Mouse (Mus musculus) ZHBTc4 (cell line): ENCODE data around the gene Gm42674.

Experiments
- DNase-seq: peaks from one replicate; pipeline ENCODE4 v3.0.0-alpha.2; 2011; ENCODE audit warnings: low read depth, low spot score

The Gm42674 gene

GRCm38 (mm10) chr3:90598212-90598611 lies 3.5 kb upstream of the Gm42674 start:
- no peak for DNase-seq

GRCm38 (mm10) chr3:90599401-90599800 lies 2.3 kb upstream of the Gm42674 start:
- no peak for DNase-seq

DNA sequence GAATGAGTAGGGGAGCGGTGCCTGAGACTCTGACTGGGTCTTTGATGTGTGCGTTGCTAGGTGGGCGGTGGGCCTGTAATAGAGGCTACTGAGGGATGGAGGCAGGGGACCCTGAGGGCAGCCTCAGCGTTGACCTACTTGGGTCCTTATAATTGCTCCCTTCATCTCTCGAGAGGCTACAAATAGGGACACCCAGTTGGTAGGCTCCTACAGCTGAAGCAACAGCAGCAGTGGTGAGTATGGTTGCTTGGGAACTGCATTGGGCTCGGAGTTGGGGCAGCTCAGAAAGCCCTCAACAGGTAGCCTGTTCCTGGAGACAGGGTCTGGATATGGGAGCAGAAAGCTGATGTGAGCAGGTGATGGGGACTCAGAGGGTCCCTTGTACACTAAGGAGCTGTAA lies 1.7 kb upstream of the Gm42674 start:
- no peak for DNase-seq

DNA sequence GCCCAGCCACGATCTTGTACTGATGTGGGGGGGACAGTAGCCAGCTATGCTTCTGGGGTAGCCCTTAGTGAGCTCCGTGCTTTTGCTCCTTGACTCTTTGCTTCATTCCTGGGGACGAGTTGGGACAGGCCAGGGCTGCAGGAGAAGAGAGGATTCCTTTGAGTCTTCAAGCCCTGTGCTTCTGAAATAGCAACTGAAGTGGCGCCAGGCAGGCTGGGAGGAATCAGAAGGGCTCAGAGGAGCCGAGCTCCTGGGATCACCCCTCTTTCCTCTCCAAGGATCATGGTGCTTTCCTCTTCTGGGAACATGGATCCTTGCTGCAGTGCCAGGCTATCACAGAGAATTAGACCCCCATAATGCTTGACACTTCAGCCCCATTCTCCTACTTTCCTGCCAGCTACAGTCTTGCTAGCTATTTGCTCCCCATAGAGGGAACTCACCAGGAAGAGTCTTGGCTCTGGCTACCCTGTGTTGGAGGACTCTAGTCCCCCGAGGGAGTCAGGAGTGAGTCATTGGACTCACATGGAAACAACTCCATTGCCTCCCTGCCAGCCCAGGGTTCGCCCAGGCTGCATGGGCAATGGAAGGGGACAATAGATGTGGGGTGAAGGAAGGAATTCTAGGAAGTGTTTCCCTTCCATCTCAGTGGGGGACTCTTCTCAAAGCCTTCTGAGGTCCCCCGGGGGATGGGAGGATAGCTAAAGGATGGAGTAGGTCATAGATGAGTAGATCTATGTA lies 1.1 kb upstream of the Gm42674 start:
- no peak for DNase-seq

GRCm38 (mm10) chr3:90603623-90604022 lies 1.9 kb downstream of the Gm42674 start, which contains the start of gene S100a4:
TSS of gene S100a4 (plus strand) at chr3:90603771.
- DNase-seq: no peak

GRCm38 (mm10) chr3:90604416-90604815 lies 2.7 kb downstream of the Gm42674 start:
- peak; percentile 50 for DNase-seq

GRCm38 (mm10) chr3:90605049-90605448 lies 3.3 kb downstream of the Gm42674 start:
- no peak for DNase-seq

DNA sequence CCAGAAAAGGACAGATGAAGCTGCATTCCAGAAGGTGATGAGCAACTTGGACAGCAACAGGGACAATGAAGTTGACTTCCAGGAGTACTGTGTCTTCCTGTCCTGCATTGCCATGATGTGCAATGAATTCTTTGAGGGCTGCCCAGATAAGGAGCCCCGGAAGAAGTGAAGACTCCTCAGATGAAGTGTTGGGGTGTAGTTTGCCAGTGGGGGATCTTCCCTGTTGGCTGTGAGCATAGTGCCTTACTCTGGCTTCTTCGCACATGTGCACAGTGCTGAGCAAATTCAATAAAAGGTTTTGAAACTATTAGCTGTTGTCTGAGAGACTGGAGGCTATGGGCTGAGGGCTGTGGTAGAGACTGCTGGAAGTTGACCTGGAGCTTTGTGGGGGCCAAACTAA lies 4.0 kb downstream of the Gm42674 start:
- DNase-seq: no peak

DNA sequence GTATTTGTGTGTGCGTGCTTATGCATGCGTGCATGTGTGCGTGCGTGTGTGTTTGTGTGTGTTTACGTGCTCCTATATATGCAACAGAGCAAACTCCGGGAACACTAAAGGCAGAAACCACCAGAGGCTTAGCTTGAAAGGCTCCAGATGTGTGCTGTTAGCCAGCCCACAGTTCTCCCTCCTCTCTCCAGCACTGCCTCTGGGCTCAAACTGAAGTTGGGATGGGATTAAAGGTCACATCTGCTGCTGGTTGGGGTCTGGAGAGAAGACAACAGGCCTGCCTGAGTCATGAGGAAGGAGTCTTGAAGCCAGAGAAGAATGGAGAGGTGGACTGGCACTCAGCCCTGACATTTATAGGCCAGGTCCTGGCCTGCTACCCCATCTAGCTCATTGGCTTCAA lies 4.5 kb downstream of the Gm42674 start:
- no peak for DNase-seq

GRCm38 (mm10) chr3:90607361-90607760 lies 5.7 kb downstream of the Gm42674 start:
- DNase-seq: no peak

GRCm38 (mm10) chr3:90608223-90608622 lies 6.5 kb downstream of the Gm42674 start, which contains the start of gene S100a5:
TSS of gene S100a5 (plus strand) at chr3:90608523.
- DNase-seq: no peak

GRCm38 (mm10) chr3:90609102-90609501 lies 7.4 kb downstream of the Gm42674 start:
- DNase-seq: no peak

- DNase-seq: no peak
These were observed 9.8 kb downstream of the Gm42674 start for GRCm38 (mm10) chr3:90611494-90611893.

- DNase-seq: no peak
These were observed 10.4 kb downstream of the Gm42674 start for GRCm38 (mm10) chr3:90612061-90612460.

DNA sequence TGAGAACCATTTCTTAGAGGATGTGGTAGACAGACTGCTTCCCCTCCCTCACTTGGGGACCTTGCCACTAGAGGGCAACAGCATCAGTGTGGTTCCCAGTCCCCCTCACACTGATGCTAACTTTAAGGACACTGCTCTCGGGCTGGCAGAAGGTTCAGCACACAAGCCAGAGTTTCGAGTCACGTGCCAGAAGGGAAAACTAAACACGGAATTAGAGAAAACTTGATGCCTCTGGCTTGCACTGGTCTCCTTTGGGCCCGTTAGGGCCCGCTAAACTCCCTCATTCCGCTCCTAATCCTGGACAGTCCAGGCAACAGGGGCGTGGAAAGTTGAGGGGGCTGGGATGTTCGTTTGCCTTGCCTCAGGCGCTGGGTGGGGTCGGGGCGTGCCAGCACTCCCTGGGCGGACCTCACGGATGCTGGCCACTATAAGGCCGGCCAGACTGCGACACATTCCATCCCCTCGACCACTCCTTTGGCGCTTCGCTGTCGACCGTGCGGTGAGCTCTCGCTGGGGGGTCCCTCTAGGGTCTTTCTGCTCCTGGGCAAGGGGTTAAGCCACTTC lies 11.1 kb downstream of the Gm42674 start, which contains the start of gene S100a6:
Gene S100a6 (plus strand): TSS at position 155 of the 564 bp plus-strand sequence.
- DNase-seq: peak; percentile 86

GRCm38 (mm10) chr3:90613461-90614147 lies 11.9 kb downstream of the Gm42674 start:
- no peak for DNase-seq

DNA sequence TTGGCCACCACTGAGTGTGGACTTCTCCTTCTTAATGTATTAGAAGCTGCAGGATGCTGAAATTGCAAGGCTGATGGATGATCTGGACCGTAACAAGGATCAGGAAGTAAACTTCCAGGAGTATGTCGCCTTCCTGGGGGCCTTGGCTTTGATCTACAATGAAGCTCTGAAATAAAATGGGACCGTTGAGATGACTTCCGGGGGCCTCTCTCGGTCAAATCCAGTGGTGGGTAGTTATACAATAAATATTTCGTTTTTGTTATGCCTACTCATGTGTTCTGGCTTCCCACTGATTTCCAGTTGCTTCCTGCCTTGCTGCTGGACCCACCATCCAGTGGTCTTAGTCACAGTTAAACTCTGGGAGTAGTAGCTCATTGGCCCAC lies 12.4 kb downstream of the Gm42674 start:
- no peak for DNase-seq

- no peak for DNase-seq
These were observed 13.0 kb downstream of the Gm42674 start for GRCm38 (mm10) chr3:90614611-90615251.

DNA sequence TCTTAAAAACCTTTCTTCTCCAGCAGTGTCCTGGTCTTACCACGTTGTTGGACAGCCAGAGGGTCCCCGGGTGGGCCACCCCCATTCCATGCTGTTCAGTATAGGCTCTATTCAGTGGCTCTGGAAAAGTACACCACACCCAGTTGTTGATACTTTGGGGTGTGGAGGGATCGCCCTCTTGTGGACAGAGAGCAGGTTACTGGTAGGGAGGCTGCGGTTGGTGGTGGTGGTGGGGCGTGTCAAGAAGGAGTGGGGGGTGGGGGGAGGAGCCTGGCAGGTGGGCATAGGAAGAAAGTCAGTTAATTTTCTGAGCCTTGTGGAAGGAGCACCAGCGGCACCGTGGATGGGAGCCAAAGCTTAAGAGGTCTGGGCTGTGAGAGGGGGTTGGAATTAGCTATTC lies 13.7 kb downstream of the Gm42674 start:
- peak; percentile 83 for DNase-seq

DNA sequence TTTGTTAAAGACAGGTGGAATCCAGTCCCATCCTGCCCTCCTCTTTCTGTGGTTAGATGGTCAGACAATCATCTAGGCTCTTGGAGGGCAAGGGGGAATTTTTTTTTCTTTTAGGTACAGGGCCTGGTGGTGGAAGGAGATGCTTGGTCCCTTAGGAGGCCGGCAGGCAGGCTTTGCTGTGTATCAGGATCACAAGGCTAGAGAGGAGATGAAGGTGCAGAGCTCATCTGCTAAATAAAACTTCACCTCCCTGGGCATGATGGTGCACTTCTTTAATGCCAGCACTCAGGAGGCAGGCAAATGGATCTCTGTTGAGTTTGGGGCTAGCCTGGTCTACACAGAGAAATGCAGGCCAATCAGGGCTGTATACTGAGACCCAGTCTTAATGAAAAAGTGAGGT lies 14.2 kb downstream of the Gm42674 start:
- no peak for DNase-seq

GRCm38 (mm10) chr3:90617586-90617985 lies 15.9 kb downstream of the Gm42674 start:
- peak; percentile 35 for DNase-seq

GRCm38 (mm10) chr3:90621552-90621951 lies 19.8 kb downstream of the Gm42674 start:
- no peak for DNase-seq
